Mouse (Mus musculus) small intestine, adult 2 months (tissue): Measurements from ENCODE around the gene Disp2.

ENCODE experiments used
- CTCF ChIP-seq: fragments of 200-500 bp; IDR thresholded peaks from 2 replicates; pipeline ENCODE4 v1.5.1; 2012; ENCODE audit warnings: low read depth, mild to moderate bottlenecking, control low read depth, inconsistent platforms, low read length, moderate library complexity, mixed read lengths; ENCODE audit not compliant: insufficient replicate concordance, insufficient read length; ENCODE audit errors: extremely low read depth
- POLR2A ChIP-seq: fragments of 200-500 bp; IDR thresholded peaks from 2 replicates; pipeline ENCODE4 v1.6.1; 2012; ENCODE audit warnings: low read depth, mild to moderate bottlenecking, control low read depth, inconsistent platforms, low read length, moderate library complexity

DNA sequence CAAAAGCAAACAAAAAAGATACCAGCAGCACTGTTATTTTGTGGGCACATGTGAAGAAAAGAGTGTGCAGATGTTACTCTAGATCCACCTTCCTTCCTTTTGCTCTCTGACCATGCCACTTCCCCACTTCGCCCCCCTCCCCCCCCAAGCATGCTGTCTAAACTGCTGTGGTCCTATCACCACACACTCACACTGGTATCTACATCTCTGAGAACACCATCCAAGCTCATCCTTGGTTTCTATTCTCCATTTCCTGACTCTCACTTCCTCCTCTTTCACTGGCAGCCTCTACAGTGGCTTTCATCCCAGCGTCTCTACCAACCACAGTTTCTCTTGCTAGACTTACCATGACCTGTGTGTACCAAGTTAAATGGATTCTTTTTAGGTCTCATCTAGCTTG lies 25.0 kb downstream of the Disp2 start:
- TF ChIP-seq POLR2A, result no peak
- TF ChIP-seq CTCF, result no peak
